Mouse (Mus musculus) layer of hippocampus, postnatal 25 days (tissue): Measurements from ENCODE around the gene Erich6. TPM values are rescaled to one million over a fixed set of nuclear protein-coding genes. Genes with fewer than 3 reads are reported as not detected.
"Not testable (repeated sequence)": the region's sequence is repeated elsewhere in the genome, so short reads cannot be mapped to it uniquely, and the experiment has no call there.

Source experiments
- DNase-seq, 2 experiments: peaks; one replicate each; pipeline ENCODE4 v3.0.0; 2022; ENCODE audit warnings: mixed read lengths in 2 of 2, low spot score in 1 of 2; ENCODE audit errors: extremely low spot score in 1 of 2
- total RNA-seq, 2 experiments: library from RNA; stranded (reverse); gene quantifications; 2 replicates each; pipeline ENCODE4 v1.2.3; 2021

Erich6 gene
- total RNA-seq, 2 experiments from 2014 or later: 1.0 to 1.3 TPM

GRCm38 (mm10) chr3:58650328-58650727, 13.3 kb upstream of the Erich6 start:
- no peak for DNase-seq

DNA sequence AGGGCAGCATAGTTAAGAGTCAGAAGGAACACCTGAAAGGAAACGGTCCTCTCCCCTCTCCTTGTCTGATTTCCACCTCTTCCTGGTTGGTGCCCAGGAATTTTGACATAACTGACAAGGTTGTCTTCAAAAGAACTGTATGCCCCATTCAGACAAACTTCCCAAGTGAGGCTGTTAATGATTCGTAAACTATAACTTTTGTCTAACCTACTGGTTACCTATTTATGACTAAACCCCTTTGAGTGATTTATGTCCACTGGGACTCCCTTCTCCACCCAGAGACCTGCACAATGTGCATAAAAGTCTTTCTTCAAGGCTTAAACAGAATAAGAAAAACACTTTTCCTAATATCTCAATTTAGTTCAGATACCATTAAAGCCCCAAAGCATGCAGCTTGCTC, 10.2 kb upstream of the Erich6 start:
- DNase-seq: no peak

DNA sequence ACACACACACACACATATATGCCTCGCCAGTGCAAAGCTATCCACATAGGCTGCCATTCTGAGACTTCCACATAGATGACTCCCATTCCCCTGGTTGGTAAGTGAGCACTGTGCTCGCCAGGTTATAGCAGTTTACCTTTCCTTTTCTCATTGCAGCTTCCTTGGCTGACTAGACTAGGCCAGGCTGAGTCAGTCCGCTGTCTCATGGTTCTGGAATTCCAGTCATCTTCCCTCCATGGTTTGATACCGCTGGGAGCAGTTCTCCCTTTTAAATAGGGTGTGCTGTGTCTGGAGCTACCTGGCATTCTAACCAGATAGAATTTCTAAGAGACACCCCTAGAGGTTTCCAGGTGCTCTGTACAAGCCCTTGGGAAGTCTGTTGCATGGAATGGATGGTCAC, 9.2 kb upstream of the Erich6 start:
- no peak for DNase-seq

- DNase-seq: no peak
Measured at GRCm38 (mm10) chr3:58631693-58632092, 5.3 kb downstream of the Erich6 start.

DNA sequence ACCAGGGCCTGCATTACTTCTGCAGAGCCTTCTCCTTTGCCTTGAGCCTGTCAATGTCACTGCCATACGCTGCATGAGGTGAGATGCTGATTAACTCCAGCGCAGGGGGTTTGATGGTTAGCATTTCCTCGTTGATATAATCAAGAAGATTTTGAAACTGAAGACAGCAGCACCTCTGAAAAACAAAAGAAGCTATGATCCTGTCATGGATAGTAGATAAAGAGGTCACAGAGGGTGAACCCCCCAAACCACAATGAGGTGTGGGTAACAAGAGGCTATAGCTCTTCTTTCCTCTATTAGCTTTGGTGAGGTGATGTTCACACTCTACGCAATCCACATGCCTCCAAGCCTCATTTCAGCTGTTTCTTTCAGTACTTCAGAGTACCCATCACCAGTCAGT, 12.0 kb downstream of the Erich6 start:
- DNase-seq: no peak

DNA sequence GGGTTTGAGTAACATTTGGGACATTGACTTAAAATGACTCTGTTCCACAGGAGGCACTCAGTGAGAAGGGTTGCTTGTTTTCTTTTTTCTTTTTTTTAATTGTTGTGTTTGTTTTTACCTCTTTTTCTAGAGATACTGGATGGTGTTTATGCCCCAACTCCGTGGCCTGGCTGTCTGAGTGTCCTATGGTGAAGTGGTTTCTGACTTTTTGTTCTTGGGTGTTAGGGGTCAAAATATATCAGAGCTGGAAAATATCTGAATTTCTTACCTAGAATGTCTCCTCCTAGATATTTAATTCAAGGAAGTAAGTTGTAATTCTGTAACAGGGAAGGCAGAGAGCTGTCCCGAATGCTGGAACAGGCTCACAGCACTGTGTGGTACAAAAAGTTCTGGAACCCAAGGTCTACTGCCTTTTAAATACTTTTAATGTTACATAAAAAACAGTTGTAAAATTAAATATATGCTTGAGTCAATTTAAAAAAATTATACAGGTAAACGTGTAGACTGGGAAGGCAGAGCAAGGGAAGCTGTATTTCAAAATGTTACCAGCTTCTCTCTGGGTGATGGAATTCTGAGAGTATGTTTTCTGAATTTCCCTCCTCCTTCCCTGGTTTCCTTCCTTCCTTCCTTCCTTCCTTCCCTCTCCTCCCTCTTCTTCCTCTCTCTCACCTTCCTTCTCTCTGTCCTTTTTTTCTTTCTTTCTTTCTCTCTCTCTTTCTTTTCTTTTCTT, 14.2 kb downstream of the Erich6 start:
- DNase-seq: no peak

GRCm38 (mm10) chr3:58621066-58621465, 15.9 kb downstream of the Erich6 start:
- DNase-seq: no peak

GRCm38 (mm10) chr3:58609985-58610384, 27.0 kb downstream of the Erich6 start:
- DNase-seq: no peak

DNA sequence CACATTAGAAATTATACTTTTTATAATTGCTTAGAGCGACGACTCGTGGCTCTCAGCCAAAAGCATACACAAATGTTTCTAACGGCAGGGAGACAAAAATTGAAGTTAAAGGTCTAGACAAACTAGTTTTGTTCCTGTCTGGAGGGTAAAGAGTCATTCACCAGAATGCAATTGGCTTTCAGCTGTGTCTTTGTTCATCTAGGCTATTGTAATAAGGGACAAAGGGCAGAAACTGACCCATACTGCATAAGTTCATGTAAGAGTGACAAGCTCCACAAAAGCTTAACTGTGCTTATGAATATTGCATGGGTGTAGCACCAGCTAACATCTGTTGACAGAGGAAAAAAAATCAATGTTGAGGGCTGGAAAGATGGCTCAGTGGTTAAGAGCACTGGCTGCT, 28.5 kb downstream of the Erich6 start:
- no peak for DNase-seq

DNA sequence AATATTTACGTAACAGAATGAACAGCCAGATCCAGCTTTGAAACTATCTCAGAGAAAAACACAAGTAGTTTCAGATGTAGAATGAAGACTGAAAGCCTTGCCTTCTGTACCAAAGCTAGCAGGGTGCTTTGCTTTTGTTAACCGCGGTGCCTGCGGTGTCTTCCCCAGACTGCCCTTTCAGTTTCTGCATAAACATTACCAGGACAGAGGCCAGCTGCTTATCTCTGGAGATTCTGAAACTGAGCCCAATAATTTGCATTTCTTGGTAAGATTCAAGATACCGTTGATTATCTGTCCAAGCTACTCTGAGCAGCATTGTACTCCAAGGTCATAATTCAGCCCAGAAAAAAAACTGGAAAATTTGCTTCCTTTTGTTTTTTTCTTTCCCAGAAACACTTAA, 43.4 kb downstream of the Erich6 start:
- DNase-seq: no peak

GRCm38 (mm10) chr3:58592666-58593065, 44.3 kb downstream of the Erich6 start:
- not testable (repeated sequence) for DNase-seq

DNA sequence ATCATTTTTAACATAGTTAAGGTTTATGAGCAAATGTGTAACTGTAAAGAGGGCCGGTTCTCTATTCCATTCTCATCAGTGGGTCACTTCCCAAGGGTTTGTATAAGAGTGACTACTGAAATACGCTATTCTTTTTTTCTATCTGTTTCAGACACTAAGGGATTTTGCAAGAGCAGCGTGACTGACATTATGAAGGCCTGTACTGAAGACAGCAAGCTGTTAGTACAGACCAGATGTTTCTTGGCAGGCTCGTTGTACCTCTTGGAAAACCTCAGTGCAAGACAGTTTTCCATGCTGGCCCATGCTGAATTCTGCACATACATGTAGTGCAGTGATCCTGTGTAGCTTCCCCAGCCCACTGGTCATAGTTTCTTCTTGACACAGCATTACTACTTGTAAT, 46.5 kb downstream of the Erich6 start:
- not testable (repeated sequence) for DNase-seq

DNA sequence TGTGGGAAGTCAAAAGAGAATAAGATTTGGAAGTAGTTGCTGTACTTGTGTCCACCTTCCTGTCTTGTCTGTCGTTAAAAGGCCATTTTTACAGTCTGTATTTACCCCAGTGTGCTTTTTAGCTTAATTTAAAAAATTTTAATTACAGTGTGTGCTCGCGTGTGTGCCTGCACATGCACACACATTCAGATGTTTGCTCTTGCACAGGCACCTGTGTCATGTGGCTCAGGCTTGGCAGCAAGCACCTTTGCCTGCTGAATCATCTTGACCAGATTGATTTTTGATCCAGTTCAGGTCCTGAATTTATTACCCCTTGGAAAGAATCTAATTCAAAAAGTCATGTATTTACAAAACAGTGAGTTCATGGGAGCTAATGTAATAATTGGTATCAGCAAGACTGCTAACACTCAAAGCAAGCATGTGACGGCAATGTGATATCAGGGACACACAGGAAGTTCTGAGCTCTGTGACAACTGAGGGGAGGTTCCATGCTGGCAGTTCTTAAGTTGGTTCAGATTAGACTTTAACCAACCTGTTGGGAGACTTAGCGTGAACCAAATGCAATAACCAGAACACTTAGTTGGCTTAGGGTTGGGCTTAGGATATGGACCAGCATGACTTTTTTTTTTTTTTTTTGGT, 54.1 kb downstream of the Erich6 start:
- no peak for DNase-seq

- DNase-seq: no peak
Measured at GRCm38 (mm10) chr3:58582297-58582696, 54.7 kb downstream of the Erich6 start.

GRCm38 (mm10) chr3:58581530-58581929, 55.5 kb downstream of the Erich6 start:
- DNase-seq: no peak

GRCm38 (mm10) chr3:58577506-58578050, 59.4 kb downstream of the Erich6 start:
- no peak for DNase-seq

GRCm38 (mm10) chr3:58577067-58577503, 59.9 kb downstream of the Erich6 start:
- DNase-seq: peak; percentile 51 to 62

- DNase-seq: peak; percentile 97 to 98
Measured at GRCm38 (mm10) chr3:58576137-58577066, 60.6 kb downstream of the Erich6 start, which contains the start of gene Selenot. Selenot (plus strand) TSS chr3:58576636.

- DNase-seq: no peak
Measured at GRCm38 (mm10) chr3:58570821-58571220, 66.2 kb downstream of the Erich6 start.
